Mouse (Mus musculus): ENCODE measurements around the gene Pcna.
"Not testable (repeated sequence)": the region's sequence is repeated elsewhere in the genome, so short reads cannot be mapped to it uniquely, and the experiment has no call there.

Gene Pcna

GRCm38 (mm10) chr2:132252542-132253528, at the start of gene Pcna:
Gene Pcna, minus strand, starts transcription at chr2:132253314.
- in situ Hi-C loops (cut with MboI, MseI): loop anchor here in 1 of 2 experiments (10.0 kb wide), 1 partner anchor 1988 kb away; no protein-coding TSS in a partner anchor

DNA sequence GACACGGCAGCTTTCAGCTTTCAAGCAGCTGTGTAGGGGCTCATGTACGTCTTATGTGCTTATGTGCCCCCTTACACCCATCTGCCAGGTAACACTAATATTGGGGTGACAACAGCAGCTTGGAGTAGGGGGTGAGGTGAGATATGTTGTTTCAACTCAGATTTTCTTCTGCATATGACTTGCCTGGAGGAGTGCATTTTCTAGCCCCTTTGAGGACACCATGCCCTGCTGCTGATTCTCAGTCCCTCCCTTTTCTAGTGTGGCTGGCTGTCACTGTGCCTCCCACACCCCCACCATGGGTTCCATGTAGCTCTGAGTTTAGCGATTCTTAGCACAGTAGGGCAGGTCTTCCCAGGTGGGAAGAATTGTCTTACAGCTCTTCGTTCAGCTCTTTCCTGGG, 48.3 kb upstream of the Pcna start:
- in situ Hi-C loops (cut with MboI, MseI): loop anchor here in 1 of 2 experiments (10.0 kb wide), 1 partner anchor 403 kb away; no protein-coding TSS in a partner anchor

GRCm38 (mm10) chr2:132298250-132298649, 45.1 kb upstream of the Pcna start:
- in situ Hi-C loops (cut with MboI, MseI): no loop called here

DNA sequence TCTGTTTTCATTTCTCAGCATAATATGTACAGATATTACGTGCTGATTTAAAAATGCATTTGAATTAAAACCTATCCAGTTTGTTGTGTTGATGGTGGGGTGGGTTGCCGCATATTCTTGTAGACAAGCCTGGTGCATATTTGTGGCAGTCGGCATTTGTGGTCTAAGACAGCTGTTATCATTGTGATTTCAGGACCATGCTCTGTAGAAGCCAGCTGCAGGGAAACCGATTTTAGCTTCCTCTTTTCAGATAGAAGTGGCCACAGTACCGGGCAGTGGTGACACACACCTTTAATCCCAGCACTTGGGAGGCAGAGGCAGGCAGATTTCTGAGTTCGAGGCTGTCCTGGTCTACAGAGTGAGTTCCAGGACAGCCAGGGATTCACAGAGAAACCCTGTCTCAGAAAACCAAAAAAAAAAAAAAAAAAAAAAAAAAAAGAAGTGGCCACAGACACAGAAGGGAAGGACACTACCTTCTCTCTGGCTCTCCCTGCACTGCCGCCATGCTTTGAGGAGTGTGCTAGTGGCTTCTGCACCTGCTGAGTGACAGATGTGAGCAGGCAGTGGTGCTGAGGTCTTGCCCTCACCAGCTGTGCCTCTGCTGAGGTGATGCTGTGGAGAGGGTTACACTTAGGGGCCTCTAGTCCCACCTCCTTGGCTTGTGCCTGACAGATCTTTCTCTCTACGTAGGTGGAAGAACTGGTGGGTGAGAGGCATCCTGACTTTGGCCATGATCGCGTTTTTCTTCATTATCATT, 40.8 kb upstream of the Pcna start:
- in situ Hi-C loops (cut with MboI, MseI): no loop called here

- in situ Hi-C loops (cut with MboI, MseI): no loop called here
These were observed 39.0 kb upstream of the Pcna start for GRCm38 (mm10) chr2:132292083-132292482.

DNA sequence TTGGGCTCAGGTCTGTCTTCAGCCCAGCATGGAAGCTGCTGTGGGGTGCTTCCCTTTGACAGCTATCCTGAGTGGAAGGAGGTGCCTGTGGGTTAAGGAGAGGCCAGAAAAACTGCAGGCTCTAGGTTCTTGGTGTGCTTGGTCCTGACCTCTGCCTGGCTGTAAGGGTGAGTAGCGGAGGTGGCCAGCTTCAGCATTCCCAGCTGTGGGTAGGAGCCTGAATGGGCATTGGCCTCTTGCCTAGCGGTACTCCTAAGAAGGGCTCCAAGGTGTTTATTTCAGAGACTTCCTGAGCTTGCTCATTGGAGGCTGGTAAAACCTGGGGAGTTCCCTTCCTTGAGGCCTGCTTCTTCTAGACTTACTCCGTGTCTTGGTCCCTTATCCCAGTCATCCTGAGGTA, 38.2 kb upstream of the Pcna start:
- in situ Hi-C loops (cut with MboI, MseI): no loop called here

- in situ Hi-C loops (cut with MboI, MseI): no loop called here
These were observed 37.7 kb upstream of the Pcna start for GRCm38 (mm10) chr2:132290808-132291207.

GRCm38 (mm10) chr2:132289213-132289612, 36.1 kb upstream of the Pcna start:
- in situ Hi-C loops (cut with MboI, MseI): not testable (repeated sequence)

- in situ Hi-C loops (cut with MboI, MseI): no loop called here
These were observed 33.4 kb upstream of the Pcna start for GRCm38 (mm10) chr2:132286376-132287076.

DNA sequence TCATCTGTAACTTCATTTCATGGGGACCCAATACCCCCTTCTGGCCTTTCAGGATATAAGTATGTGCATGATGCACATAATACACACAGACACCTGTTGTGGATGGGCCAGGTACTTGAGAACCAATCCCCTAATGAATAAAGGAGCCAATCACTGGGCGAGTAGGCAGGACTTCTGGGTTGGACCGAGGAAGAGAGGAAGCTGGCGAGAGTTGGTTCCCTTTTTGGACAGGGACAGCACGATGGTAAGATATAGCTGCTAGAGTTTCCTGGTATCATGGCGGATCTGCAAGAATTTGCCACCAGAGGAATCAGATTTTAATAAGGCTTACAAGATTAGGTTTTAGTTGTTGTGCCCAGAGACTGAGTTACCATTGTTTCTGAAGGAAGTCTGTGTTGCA, 32.6 kb upstream of the Pcna start:
- in situ Hi-C loops (cut with MboI, MseI): not testable (repeated sequence)

DNA sequence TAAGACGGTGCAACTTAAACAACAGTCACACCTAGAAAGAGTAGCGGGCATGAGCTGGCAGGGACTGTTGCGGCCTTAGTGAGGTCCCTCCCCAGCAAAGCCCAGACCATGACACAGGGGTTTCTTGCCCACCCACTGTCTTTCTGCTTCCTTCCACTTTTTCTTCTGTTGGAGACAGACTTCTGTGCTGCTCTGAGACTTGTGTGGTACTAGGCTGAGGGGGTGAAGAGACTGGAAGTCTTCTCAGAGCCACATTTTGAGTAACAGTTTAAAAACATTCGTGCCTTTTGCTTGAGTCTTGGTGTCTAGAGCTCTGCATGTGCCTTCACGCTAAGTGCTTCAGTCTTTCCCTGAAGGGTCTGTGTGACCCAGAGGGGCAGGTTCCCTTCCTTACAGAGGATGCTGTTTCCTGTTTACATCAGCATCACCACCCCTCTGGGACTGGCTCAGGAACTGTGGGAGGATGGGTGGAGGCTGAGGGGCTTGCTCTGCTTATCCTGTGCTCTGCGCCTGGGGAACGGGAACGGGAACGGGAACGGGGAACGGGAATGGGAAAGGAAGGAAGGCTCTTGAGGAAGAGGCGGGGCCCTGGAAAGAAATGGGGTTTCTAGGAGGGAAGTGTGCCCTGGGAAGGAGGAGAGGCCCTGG, 31.5 kb upstream of the Pcna start:
- in situ Hi-C loops (cut with MboI, MseI): no loop called here

- in situ Hi-C loops (cut with MboI, MseI): no loop called here
These were observed 30.3 kb upstream of the Pcna start for GRCm38 (mm10) chr2:132283236-132284070.

DNA sequence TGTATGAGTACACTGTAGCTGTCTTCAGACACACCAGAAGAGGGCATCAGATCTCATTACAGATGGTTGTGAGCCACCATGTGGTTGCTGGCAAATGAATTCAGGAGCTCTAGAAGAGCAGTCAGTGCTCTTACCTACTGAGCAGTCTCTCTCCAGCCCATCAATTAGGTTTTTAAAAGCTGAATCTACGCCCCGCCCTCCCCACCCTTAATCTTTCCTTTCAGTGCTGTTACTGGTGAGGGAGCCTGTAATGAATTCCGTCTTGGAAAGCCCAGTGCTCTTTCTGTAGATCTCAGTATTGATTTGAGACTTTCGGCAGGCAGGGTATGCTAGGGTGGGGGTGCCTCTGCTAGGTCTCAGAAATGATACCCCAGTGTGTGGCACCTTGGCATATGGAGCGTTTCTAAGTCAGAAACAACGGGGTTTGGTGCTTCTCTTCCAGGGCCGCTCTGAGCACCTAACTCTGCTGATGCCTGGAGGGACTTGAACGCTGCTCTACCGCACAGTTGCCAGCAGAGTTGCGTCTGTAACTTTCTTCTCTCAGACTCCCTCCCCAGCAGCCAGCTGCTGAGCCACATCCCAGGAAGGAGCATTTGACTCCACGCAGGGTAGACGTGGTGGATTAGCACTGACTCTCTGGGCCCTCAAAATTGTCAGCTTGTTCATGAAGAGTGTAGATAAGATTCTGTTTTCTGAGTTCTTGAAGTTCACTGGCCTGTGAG, 29.5 kb upstream of the Pcna start:
- in situ Hi-C loops (cut with MboI, MseI): no loop called here

- in situ Hi-C loops (cut with MboI, MseI): no loop called here
These were observed 28.7 kb upstream of the Pcna start for GRCm38 (mm10) chr2:132281560-132282452.

GRCm38 (mm10) chr2:132280518-132281120, 27.5 kb upstream of the Pcna start:
- in situ Hi-C loops (cut with MboI, MseI): no loop called here

DNA sequence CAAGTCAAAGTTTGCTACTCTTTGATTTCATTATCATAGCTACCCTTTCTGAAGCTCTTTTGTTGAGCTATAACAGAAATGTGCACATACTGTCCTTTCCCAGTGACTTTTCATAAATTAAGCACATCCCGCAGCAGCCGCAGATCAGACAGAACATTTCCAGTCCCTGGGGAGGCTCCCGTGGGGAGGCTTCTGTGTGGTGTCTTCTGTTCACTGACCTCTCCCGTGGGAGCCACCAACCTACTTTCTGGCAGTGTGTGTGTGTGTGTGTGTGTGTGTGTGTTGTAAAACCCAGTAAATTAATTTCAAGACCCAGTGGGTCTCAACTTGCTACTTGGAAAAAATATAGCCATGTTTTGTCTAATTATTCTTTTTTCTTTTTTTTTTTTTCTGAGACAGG, 26.9 kb upstream of the Pcna start:
- in situ Hi-C loops (cut with MboI, MseI): no loop called here

GRCm38 (mm10) chr2:132279336-132279882, 26.3 kb upstream of the Pcna start:
- in situ Hi-C loops (cut with MboI, MseI): no loop called here

All from T-helper 17 cell (primary cell).